Comparison of ENCODE assay signal across 7 mouse cellular contexts in genomic region chr7:6383044-6383455, GRCm38 (mm10). TPM values are rescaled to one million over a fixed set of nuclear protein-coding genes. Genes with fewer than 3 reads are reported as not detected.
A peak's percentile ranks its signal among the peaks of the same experiment; 100 is the strongest.
DNase-seq lines count a peak whose midpoint lies in the region; ATAC-seq and TF ChIP-seq lines count a peak whose summit lies in the region.

Gene Zfp28, plus strand, starts transcription at chr7:6383295.

- WGBS in intestine, postnatal 0 days: under 1% methylated on average over 28 of the region's 28 CpGs
- 0% methylated on average over 28 of the region's 28 CpGs for WGBS in midbrain, embryonic 12.5 days
- 0% methylated on average over 28 of the region's 28 CpGs for WGBS in small intestine, adult 2 months

- peak within 1 kb of the TSS; percentile 49 for H3K9ac ChIP-seq in intestine, postnatal 0 days (ENCODE audit: low read depth, low read length)
- peak within 1 kb of the TSS; percentile 69 for H3K9ac ChIP-seq in midbrain, embryonic 12.5 days (replicated peaks)

- no peak for TF ChIP-seq POLR2A in small intestine, adult 2 months (IDR thresholded peaks at IDR 0.05; ENCODE audit: low read depth, low read length)

- peak; percentile 99 for ATAC-seq in intestine, postnatal 0 days
- peak; percentile 97 for ATAC-seq in midbrain, embryonic 12.5 days (ENCODE audit: low FRiP score, low read depth)

- no peak within 1 kb of the TSS for H3K27ac ChIP-seq in intestine, postnatal 0 days (ENCODE audit: low read depth, low read length)
- H3K27ac ChIP-seq in midbrain, embryonic 12.5 days (replicated peaks): 0 out of 2 replicates have a peak within 1 kb of the TSS, but pooled peaks have one; percentile 30
- H3K27ac ChIP-seq in small intestine, adult 2 months (ENCODE audit: insufficient read depth, low read depth, low read length): no peak within 1 kb of the TSS

- H3K36me3 ChIP-seq in intestine, postnatal 0 days (ENCODE audit: control insufficient read depth, insufficient read depth): peaks cover 7% of the 10 kb centered on the region; the same call in 1 of the 2 replicates
- H3K36me3 ChIP-seq in midbrain, embryonic 12.5 days: peaks cover 4% of the 10 kb centered on the region
- H3K36me3 ChIP-seq in small intestine, adult 2 months (ENCODE audit: control insufficient read depth, insufficient read depth, low read length): no peaks in the 10 kb centered on the region

- peak; percentile 92 for DNase-seq in adrenal gland, adult 8-10 months
- DNase-seq in embryo, embryonic 9.5 days (ENCODE audit: extremely low spot score): peak; percentile 98
- DNase-seq in gastrocnemius, postnatal 4 days (ENCODE audit: low spot score in 2 of 2): peak; percentile 82 to 93
- peak; percentile 97 for DNase-seq in left cerebral cortex, postnatal 4 days

- no peaks in the 10 kb centered on the region for H3K27me3 ChIP-seq in intestine, postnatal 0 days (replicated peaks; ENCODE audit: control insufficient read depth, insufficient read depth, low read length)
- no peaks in the 10 kb centered on the region for H3K27me3 ChIP-seq in midbrain, embryonic 12.5 days
- no peaks in the 10 kb centered on the region for H3K27me3 ChIP-seq in small intestine, adult 2 months (ENCODE audit: control insufficient read depth, insufficient read depth, low read length)

- no peaks in the 10 kb centered on the region for H3K4me1 ChIP-seq in intestine, postnatal 0 days (replicated peaks; ENCODE audit: control insufficient read depth, insufficient read depth, low read length)
- H3K4me1 ChIP-seq in midbrain, embryonic 12.5 days: peaks cover 18% of the 10 kb centered on the region
- peaks cover 5% of the 10 kb centered on the region for H3K4me1 ChIP-seq in small intestine, adult 2 months (ENCODE audit: control insufficient read depth, insufficient read depth, insufficient read length, low read length)

- H3K4me2 ChIP-seq in intestine, postnatal 0 days (replicated peaks; ENCODE audit: low read depth): peak within 1 kb of the TSS; percentile 84
- H3K4me2 ChIP-seq in midbrain, embryonic 12.5 days (replicated peaks): peak within 1 kb of the TSS; percentile 77

- intact Hi-C loops in left cerebral cortex, postnatal 4 days (cut with DNase I): no loop called here

- H3K4me3 ChIP-seq in intestine, postnatal 0 days (ENCODE audit: low read depth, low read length): peak within 1 kb of the TSS; percentile 46
- H3K4me3 ChIP-seq in midbrain, embryonic 12.5 days: peak within 1 kb of the TSS; percentile 71
- peak within 1 kb of the TSS; percentile 72 for H3K4me3 ChIP-seq in small intestine, adult 2 months (ENCODE audit: low read depth, low read length)

- peak; percentile 65 for TF ChIP-seq CTCF in intestine, postnatal 0 days (IDR thresholded peaks at IDR 0.05; ENCODE audit: low read depth)
- TF ChIP-seq CTCF in small intestine, adult 2 months (IDR thresholded peaks at IDR 0.05; ENCODE audit: extremely low read depth, insufficient read length, insufficient replicate concordance, low read depth, low read length): no peak

- no peaks in the 10 kb centered on the region for H3K9me3 ChIP-seq in intestine, postnatal 0 days (ENCODE audit: control insufficient read depth)
- no peaks in the 10 kb centered on the region for H3K9me3 ChIP-seq in midbrain, embryonic 12.5 days

RNA-seq across cellular contexts. Expression of gene Zfp28, which starts in this region (rescaled TPM):
- total RNA-seq in adrenal gland, adult 8-10 months (2022): 1 to 10 TPM; 4.2 to 9.0 (median 6.5) TPM
- 1 to 10 TPM; 7.1 to 7.5 TPM for total RNA-seq in gastrocnemius, postnatal 4 days (2021)
- polyA plus RNA-seq in intestine, postnatal 0 days (2015; fragmentation: Nextera tagmentation; extraction: Ambion mirVana): 2.5 and 3.3 TPM in 2 replicates
- 10 to 100 TPM; 17.7 to 18.0 TPM for total RNA-seq in left cerebral cortex, postnatal 4 days (2021)
- 14.8 and 16.0 TPM in 2 replicates for polyA plus RNA-seq in midbrain, embryonic 12.5 days (2016; fragmentation: Nextera tagmentation; extraction: Ambion mirVana)
- 0.22 and 0.60 TPM in 2 replicates for polyA plus RNA-seq in small intestine, adult 2 months (2012; rRNA removed)
